Mouse (Mus musculus): ENCODE results near the gene Gatad2a. TPM values are rescaled to one million over a fixed set of nuclear protein-coding genes. Genes with fewer than 3 reads are reported as not detected.

The Gatad2a gene
- polyA plus RNA-seq, 1 experiment = 36.5 TPM

GRCm38 (mm10) chr8:69867696-69868326, 128.4 kb downstream of the Gatad2a start:
- Histone ChIP-seq H3K4me1 (ENCODE audit: control insufficient read depth, insufficient read depth, low read length) (no peaks in the 10 kb centered on the region), H3K27ac (ENCODE audit: insufficient read depth, low read depth, low read length) (no peak overlapping the region), H3K4me3 (ENCODE audit: insufficient read depth, low read length) (no peak overlapping the region)
- TF ChIP-seq CTCF (IDR thresholded peaks at IDR 0.05; ENCODE audit: low read depth, low read length) (no peak), POLR2A (IDR thresholded peaks at IDR 0.05; ENCODE audit: borderline replicate concordance, low read depth, low read length) (no peak)

GRCm38 (mm10) chr8:69864180-69864579, 132.0 kb downstream of the Gatad2a start:
- no peak overlapping the region for H3K4me3 ChIP-seq (ENCODE audit: insufficient read depth, low read length)
- H3K27ac ChIP-seq (ENCODE audit: insufficient read depth, low read depth, low read length) = no peak overlapping the region
- TF ChIP-seq POLR2A (IDR thresholded peaks at IDR 0.05; ENCODE audit: borderline replicate concordance, low read depth, low read length) (no peak), CTCF (IDR thresholded peaks at IDR 0.05; ENCODE audit: low read depth, low read length) (no peak)
- peaks cover 3% of the 10 kb centered on the region; the same call in 1 of the 2 replicates for H3K4me1 ChIP-seq (ENCODE audit: control insufficient read depth, insufficient read depth, low read length)

DNA sequence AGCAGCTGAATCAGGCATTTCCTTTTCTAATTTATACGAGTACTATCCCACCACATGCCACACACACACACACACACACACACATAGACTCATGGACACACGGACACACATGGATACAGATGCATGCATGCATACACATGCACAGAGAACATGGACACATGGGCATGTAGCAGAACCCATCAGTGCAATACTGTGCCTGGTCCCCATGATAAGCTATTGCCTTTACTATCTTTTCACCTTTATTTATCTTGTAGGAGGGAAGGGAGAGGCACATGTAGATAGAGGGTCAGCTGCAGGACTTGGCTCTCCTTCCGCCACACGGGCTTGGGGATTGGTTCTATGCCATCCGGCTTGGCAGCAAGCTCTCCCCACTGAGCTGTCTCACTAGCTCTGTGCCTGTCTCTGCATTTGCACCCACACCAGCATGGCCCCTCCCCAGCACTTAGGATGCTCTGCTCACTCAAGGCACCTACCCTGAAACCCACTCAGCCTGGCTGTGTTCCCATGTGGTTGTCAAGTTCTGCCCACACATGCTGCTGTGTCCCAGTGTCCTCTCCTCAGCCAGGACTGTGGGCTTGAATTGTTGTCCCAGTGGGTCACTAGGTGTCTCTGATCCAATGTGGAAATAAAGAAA, 132.7 kb downstream of the Gatad2a start:
- TF ChIP-seq CTCF (IDR thresholded peaks at IDR 0.05; ENCODE audit: low read depth, low read length) = no peak
- TF ChIP-seq POLR2A (IDR thresholded peaks at IDR 0.05; ENCODE audit: borderline replicate concordance, low read depth, low read length) = no peak
- H3K4me3 ChIP-seq (ENCODE audit: insufficient read depth, low read length) = no peak overlapping the region
- H3K27ac ChIP-seq (ENCODE audit: insufficient read depth, low read depth, low read length) = no peak overlapping the region
- peaks cover 3% of the 10 kb centered on the region; the same call in 1 of the 2 replicates for H3K4me1 ChIP-seq (ENCODE audit: control insufficient read depth, insufficient read depth, low read length)

GRCm38 (mm10) chr8:69861251-69861650, 134.9 kb downstream of the Gatad2a start:
- TF ChIP-seq POLR2A (IDR thresholded peaks at IDR 0.05; ENCODE audit: borderline replicate concordance, low read depth, low read length) = no peak
- no peak for TF ChIP-seq CTCF (IDR thresholded peaks at IDR 0.05; ENCODE audit: low read depth, low read length)

DNA sequence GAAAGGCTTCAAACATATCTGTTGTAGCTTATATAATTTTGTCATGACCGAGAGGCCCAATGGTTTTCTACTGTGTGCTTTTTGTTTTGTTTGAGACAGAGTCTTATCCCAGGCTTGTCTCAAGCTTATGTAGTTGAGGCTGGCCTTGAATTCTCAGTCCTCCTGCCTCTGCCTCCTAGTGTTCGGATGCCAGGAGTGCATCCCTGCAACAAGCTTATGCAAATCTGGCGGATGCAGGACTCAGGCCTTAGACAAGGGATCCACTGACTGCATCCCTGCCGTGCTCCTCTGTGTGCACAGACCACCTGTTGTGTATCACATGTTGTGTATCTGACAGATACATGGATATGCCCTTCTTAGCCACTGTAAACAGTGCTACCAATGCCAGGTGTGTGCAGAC, 135.4 kb downstream of the Gatad2a start:
- H3K27ac ChIP-seq (ENCODE audit: insufficient read depth, low read depth, low read length) = no peak overlapping the region
- TF ChIP-seq POLR2A (IDR thresholded peaks at IDR 0.05; ENCODE audit: borderline replicate concordance, low read depth, low read length) = no peak
- no peak for TF ChIP-seq CTCF (IDR thresholded peaks at IDR 0.05; ENCODE audit: low read depth, low read length)

More at GRCm38 (mm10) chr8:69861251-69861650, 134.9 kb downstream of the Gatad2a start:
- no peak overlapping the region for H3K27ac ChIP-seq (ENCODE audit: insufficient read depth, low read depth, low read length)
- no peak overlapping the region for H3K4me3 ChIP-seq (ENCODE audit: insufficient read depth, low read length)
- peaks cover 3% of the 10 kb centered on the region; the same call in 1 of the 2 replicates for H3K4me1 ChIP-seq (ENCODE audit: control insufficient read depth, insufficient read depth, low read length)

More for the DNA sequence above, 135.4 kb downstream of the Gatad2a start:
- Histone ChIP-seq H3K4me1 (ENCODE audit: control insufficient read depth, insufficient read depth, low read length) (peaks cover 3% of the 10 kb centered on the region; the same call in 1 of the 2 replicates), H3K4me3 (ENCODE audit: insufficient read depth, low read length) (no peak overlapping the region)

Other genes with a start within 250 kb of the Gatad2a start
- gene Zfp963, start 246.4 kb downstream of the Gatad2a start, polyA plus RNA-seq (2012; ENCODE audit: insufficient read depth, insufficient read length, missing spikeins) = 4.2 and 4.5 TPM in 2 replicates
- 2.8 and 3.0 TPM in 2 replicates for gene Gm20422, start 221.5 kb downstream of the Gatad2a start, polyA plus RNA-seq (2012; ENCODE audit: insufficient read depth, insufficient read length, missing spikeins)
- gene Atp13a1, start 205.2 kb downstream of the Gatad2a start, polyA plus RNA-seq (2012; ENCODE audit: insufficient read depth, insufficient read length, missing spikeins) = 25.7 and 31.2 TPM in 2 replicates
- 17.6 and 19.3 TPM in 2 replicates for gene Zfp866, start 205.2 kb downstream of the Gatad2a start, polyA plus RNA-seq (2012; ENCODE audit: insufficient read depth, insufficient read length, missing spikeins)
- gene Gmip, start 187.7 kb downstream of the Gatad2a start, polyA plus RNA-seq (2012; ENCODE audit: insufficient read depth, insufficient read length, missing spikeins) = 164 and 201 TPM in 2 replicates
- 0.91 and 1.0 TPM in 2 replicates for gene Lpar2, start 174.0 kb downstream of the Gatad2a start, polyA plus RNA-seq (2012; ENCODE audit: insufficient read depth, insufficient read length, missing spikeins)
- 7.5 and 8.0 TPM in 2 replicates for gene Pbx4, start 163.9 kb downstream of the Gatad2a start, polyA plus RNA-seq (2012; ENCODE audit: insufficient read depth, insufficient read length, missing spikeins)
- not detected in 2 replicates for gene Cilp2, start 108.7 kb downstream of the Gatad2a start, polyA plus RNA-seq (2012; ENCODE audit: insufficient read depth, insufficient read length, missing spikeins)
- gene Tssk6, start 94.2 kb downstream of the Gatad2a start, polyA plus RNA-seq (2012; ENCODE audit: insufficient read depth, insufficient read length, missing spikeins) = 0.60 TPM in 1 of 2 replicates, not detected in the other
- gene Ndufa13, start 93.8 kb downstream of the Gatad2a start, polyA plus RNA-seq (2012; ENCODE audit: insufficient read depth, insufficient read length, missing spikeins) = 86.8 and 90.6 TPM in 2 replicates
- gene Yjefn3, start 93.7 kb downstream of the Gatad2a start, polyA plus RNA-seq (2012; ENCODE audit: insufficient read depth, insufficient read length, missing spikeins) = not detected in 2 replicates
- gene Mau2, start 46.4 kb upstream of the Gatad2a start, polyA plus RNA-seq (2012; ENCODE audit: insufficient read depth, insufficient read length, missing spikeins) = 47.2 and 51.1 TPM in 2 replicates
- 23.4 and 25.5 TPM in 2 replicates for gene Sugp1, start 46.4 kb upstream of the Gatad2a start, polyA plus RNA-seq (2012; ENCODE audit: insufficient read depth, insufficient read length, missing spikeins)
- gene Tm6sf2, start 76.5 kb upstream of the Gatad2a start, polyA plus RNA-seq (2012; ENCODE audit: insufficient read depth, insufficient read length, missing spikeins) = not detected in 2 replicates
- not detected in 2 replicates for gene Hapln4, start 87.1 kb upstream of the Gatad2a start, polyA plus RNA-seq (2012; ENCODE audit: insufficient read depth, insufficient read length, missing spikeins)
- gene Ncan, start 124.5 kb upstream of the Gatad2a start, polyA plus RNA-seq (2012; ENCODE audit: insufficient read depth, insufficient read length, missing spikeins) = not detected in 2 replicates
- gene Nr2c2ap, start 134.9 kb upstream of the Gatad2a start, polyA plus RNA-seq (2012; ENCODE audit: insufficient read depth, insufficient read length, missing spikeins) = 21.2 and 21.9 TPM in 2 replicates
- gene Rfxank, start 142.8 kb upstream of the Gatad2a start, polyA plus RNA-seq (2012; ENCODE audit: insufficient read depth, insufficient read length, missing spikeins) = 13.5 and 15.8 TPM in 2 replicates
- gene Borcs8, start 143.1 kb upstream of the Gatad2a start, polyA plus RNA-seq (2012; ENCODE audit: insufficient read depth, insufficient read length, missing spikeins) = 43.3 and 51.9 TPM in 2 replicates
- gene Mef2b, start 143.3 kb upstream of the Gatad2a start, polyA plus RNA-seq (2012; ENCODE audit: insufficient read depth, insufficient read length, missing spikeins) = not detected in 2 replicates
- 27.5 and 28.1 TPM in 2 replicates for gene Tmem161a, start 176.0 kb upstream of the Gatad2a start, polyA plus RNA-seq (2012; ENCODE audit: insufficient read depth, insufficient read length, missing spikeins)
- gene Slc25a42, start 215.9 kb upstream of the Gatad2a start, polyA plus RNA-seq (2012; ENCODE audit: insufficient read depth, insufficient read length, missing spikeins) = 2.9 and 3.8 TPM in 2 replicates
- gene Sugp2, start 237.8 kb upstream of the Gatad2a start, polyA plus RNA-seq (2012; ENCODE audit: insufficient read depth, insufficient read length, missing spikeins) = 24.3 and 26.5 TPM in 2 replicates
- 5.0 and 6.6 TPM in 2 replicates for gene Armc6, start 238.1 kb upstream of the Gatad2a start, polyA plus RNA-seq (2012; ENCODE audit: insufficient read depth, insufficient read length, missing spikeins)